Mouse (Mus musculus) lung, embryonic 14.5 days (tissue): Measurements from ENCODE around the gene Sco1. TPM values are rescaled to one million over a fixed set of nuclear protein-coding genes. Genes with fewer than 3 reads are reported as not detected.
A peak's percentile ranks its signal among the peaks of the same experiment; 100 is the strongest.
"Not testable (repeated sequence)": the region's sequence is repeated elsewhere in the genome, so short reads cannot be mapped to it uniquely, and the experiment has no call there.

Source experiments
- ATAC-seq: fragments of 200-750 bp; cut with Nextera tagmentation; 2 replicates; pipeline ENCODE4 v1.8.0; 2017; ENCODE audit warnings: mild to moderate bottlenecking, moderate TSS enrichment, moderate library complexity; ENCODE audit not compliant: insufficient read depth
- DNase-seq: peaks from one replicate; pipeline ENCODE4 v3.0.0-alpha.2; 2015
- H3K27ac ChIP-seq: fragments of 300-500 bp; sonication (generic); 2 replicates; pipeline ENCODE4 v1.5.1; 2014; ENCODE audit warnings: low read depth, mild to moderate bottlenecking, moderate library complexity
- H3K27me3 ChIP-seq: fragments of 300-500 bp; sonication (generic); 2 replicates; pipeline ENCODE4 v1.6.1; 2014; ENCODE audit warnings: low read length, control low read depth; ENCODE audit not compliant: insufficient read depth
- H3K36me3 ChIP-seq: fragments of 300-500 bp; sonication (generic); 2 replicates; pipeline ENCODE4 v1.6.1; 2014; ENCODE audit warnings: control low read depth; ENCODE audit not compliant: insufficient read depth
- H3K4me1 ChIP-seq: fragments of 300-500 bp; sonication (generic); 2 replicates; pipeline ENCODE4 v1.6.1; 2014; ENCODE audit warnings: antibody characterized with exemption, control low read depth; ENCODE audit not compliant: insufficient read depth
- H3K4me2 ChIP-seq: fragments of 300-500 bp; sonication (generic); 2 replicates; pipeline ENCODE4 v1.6.1; 2014; ENCODE audit warnings: mild to moderate bottlenecking
- H3K4me3 ChIP-seq: fragments of 300-500 bp; sonication (generic); 2 replicates; pipeline ENCODE4 v1.5.1; 2014; ENCODE audit warnings: low read depth, low read length
- H3K9ac ChIP-seq: fragments of 300-500 bp; sonication (generic); 2 replicates; pipeline ENCODE4 v1.6.1; 2014
- H3K9me3 ChIP-seq: fragments of 300-500 bp; sonication (generic); 2 replicates; pipeline ENCODE4 v1.6.1; 2016; ENCODE audit warnings: low read depth, low read length, control low read depth
- CTCF ChIP-seq: IDR thresholded peaks from 2 replicates; pipeline ENCODE4 v1.5.1; 2016; ENCODE audit warnings: antibody characterized with exemption, low read depth
- WGBS: fragments of 180-500 bp; shearing (Covaris S2); extraction: QIAGEN DNeasy Blood & Tissue Kit; methylation state at CpG from one replicate; pipeline ENCODE4 v1.1.7; 2014; 5-methylcytosine and 5-hydroxymethylcytosine counted together
- polyA plus RNA-seq: library from polyadenylated mRNA; unstranded; fragments of >200 nt; fragmentation: Nextera tagmentation; extraction: Ambion mirVana; gene quantifications from 2 replicates; pipeline ENCODE4 v1.2.1, GENCODE M21; 2014

Sco1 gene
- polyA plus RNA-seq, 1 experiment from 2014 or later, result 20.3 TPM

GRCm38 (mm10) chr11:67019711-67020475 lies 32.6 kb upstream of the Sco1 start:
- H3K27ac ChIP-seq, result no peak overlapping the region
- ATAC-seq (no peak), DNase-seq (no peak)
- H3K4me3 ChIP-seq, result no peak overlapping the region
- no peaks in the 10 kb centered on the region for H3K36me3 ChIP-seq
- no peaks in the 10 kb centered on the region for H3K9me3 ChIP-seq
- no peaks in the 10 kb centered on the region for H3K4me1 ChIP-seq
- no peak overlapping the region for H3K9ac ChIP-seq
- no peaks in the 10 kb centered on the region for H3K27me3 ChIP-seq
- TF ChIP-seq CTCF, result no peak
- H3K4me2 ChIP-seq, result no peak overlapping the region
- WGBS, result 58% methylated on average over 7 of the region's 7 CpGs

- no peaks in the 10 kb centered on the region for H3K4me1 ChIP-seq
- peak; percentile 84 for TF ChIP-seq CTCF
- H3K27me3 ChIP-seq, result no peaks in the 10 kb centered on the region
- H3K4me2 ChIP-seq, result peak overlapping the region; percentile 53
- no peak overlapping the region for H3K27ac ChIP-seq
- peak overlapping the region; percentile 5; the same call in 1 of the 2 replicates for H3K4me3 ChIP-seq
- ATAC-seq (no peak), DNase-seq (peak; percentile 87)
- no peaks in the 10 kb centered on the region for H3K36me3 ChIP-seq
- H3K9me3 ChIP-seq, result no peaks in the 10 kb centered on the region
- 0 out of 2 replicates have a peak overlapping the region, but pooled peaks have one; percentile 2 for H3K9ac ChIP-seq
- WGBS, result 2% methylated on average over 12 of the region's 12 CpGs
Measured at GRCm38 (mm10) chr11:67020948-67021347, 31.5 kb upstream of the Sco1 start.

- Histone ChIP-seq H3K4me3 (no peak overlapping the region), H3K9me3 (no peaks in the 10 kb centered on the region), H3K4me2 (no peak overlapping the region), H3K27me3 (no peaks in the 10 kb centered on the region), H3K4me1 (no peaks in the 10 kb centered on the region), H3K27ac (no peak overlapping the region), H3K36me3 (no peaks in the 10 kb centered on the region), H3K9ac (no peak overlapping the region)
- peak; percentile 43 for DNase-seq
- peak; percentile 57 for TF ChIP-seq CTCF
- 84% methylated on average over 13 of the region's 13 CpGs for WGBS
- ATAC-seq, result no peak
Measured at GRCm38 (mm10) chr11:67022354-67023115, 29.9 kb upstream of the Sco1 start.

- H3K9ac ChIP-seq, ATAC-seq, H3K27ac ChIP-seq, DNase-seq, H3K27me3 ChIP-seq, H3K36me3 ChIP-seq, H3K4me2 ChIP-seq, H3K4me3 ChIP-seq, H3K9me3 ChIP-seq, H3K4me1 ChIP-seq: not testable (repeated sequence)
- 50% methylated on average over 1 of the region's 1 CpGs for WGBS
Measured at GRCm38 (mm10) chr11:67023191-67023590, 29.3 kb upstream of the Sco1 start.

- no peaks in the 10 kb centered on the region for H3K36me3 ChIP-seq
- ATAC-seq (no peak), DNase-seq (no peak)
- H3K4me3 ChIP-seq, result no peak overlapping the region
- H3K4me2 ChIP-seq, result no peak overlapping the region
- no peaks in the 10 kb centered on the region for H3K9me3 ChIP-seq
- WGBS, result 35% methylated on average over 6 of the region's 6 CpGs
- H3K27me3 ChIP-seq, result no peaks in the 10 kb centered on the region
- no peak overlapping the region for H3K9ac ChIP-seq
- no peak for TF ChIP-seq CTCF
- no peaks in the 10 kb centered on the region for H3K4me1 ChIP-seq
- no peak overlapping the region for H3K27ac ChIP-seq
Measured at GRCm38 (mm10) chr11:67023802-67024340, 28.6 kb upstream of the Sco1 start.

- Histone ChIP-seq H3K27me3 (no peaks in the 10 kb centered on the region), H3K4me1 (no peaks in the 10 kb centered on the region), H3K9me3 (no peaks in the 10 kb centered on the region), H3K27ac (0 out of 2 replicates have a peak within 1 kb of the TSS, but pooled peaks have one; percentile 30), H3K4me3 (peak within 1 kb of the TSS; percentile 51), H3K36me3 (no peaks in the 10 kb centered on the region), H3K9ac (peak within 1 kb of the TSS; percentile 65), H3K4me2 (peak within 1 kb of the TSS; percentile 74)
- WGBS, result under 1% methylated on average over 35 of the region's 35 CpGs
- ATAC-seq (peak; percentile 99), DNase-seq (peak; percentile 94)
- TF ChIP-seq CTCF, result peak; percentile 80
Measured at GRCm38 (mm10) chr11:67024867-67025477, 27.5 kb upstream of the Sco1 start, which contains the start of gene Tmem220. Gene Tmem220 (plus strand): TSS chr11:67025154.
